Mouse (Mus musculus) spleen, postnatal 36 days (tissue): ENCODE measurements around the gene Ica1.

Source experiments
- DNase-seq, 2 experiments: peaks; one replicate each; pipeline ENCODE4 v3.0.0; 2022; ENCODE audit warnings: low spot score in 2 of 2, mixed read lengths in 1 of 2

The Ica1 gene

DNA sequence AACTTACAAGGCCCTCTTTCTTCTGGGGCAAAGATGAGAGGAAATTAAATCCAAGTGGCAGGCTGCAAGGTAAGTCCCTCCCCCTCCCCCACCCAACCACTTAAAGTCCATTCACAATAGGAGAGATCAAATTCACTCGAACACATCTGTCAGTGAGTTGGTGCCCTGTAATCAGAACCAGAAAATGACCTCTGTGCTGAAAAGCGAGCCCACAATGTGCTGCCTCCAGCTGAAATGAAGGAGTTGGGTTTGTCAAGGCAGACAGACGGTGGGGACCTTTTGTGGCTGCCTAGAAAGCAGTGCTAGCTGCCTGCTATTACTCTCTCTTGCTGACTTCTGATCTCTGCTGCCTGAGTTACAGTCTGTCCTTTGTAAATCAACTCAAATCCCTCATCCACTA lies 35.8 kb downstream of the Ica1 start:
- DNase-seq, result no peak

DNA sequence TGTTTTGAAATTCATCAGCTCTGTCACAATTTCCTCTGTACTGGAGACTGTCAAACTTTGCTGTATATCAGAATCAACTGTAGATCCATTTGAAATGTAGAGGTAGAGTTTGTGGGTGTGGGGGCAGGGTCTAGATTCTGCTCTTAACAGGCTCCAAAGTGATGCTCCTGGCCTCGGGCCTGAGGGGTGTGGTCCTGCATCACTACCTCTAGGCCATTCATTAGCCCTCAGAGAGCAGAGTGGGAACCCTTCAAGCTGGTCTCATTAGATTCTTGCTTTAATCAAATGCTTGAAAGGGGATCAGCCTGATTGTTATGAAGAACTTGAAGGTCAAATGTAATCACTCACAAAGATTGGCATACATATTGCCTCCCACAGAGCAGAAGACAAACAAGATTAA lies 36.6 kb downstream of the Ica1 start:
- no peak for DNase-seq

DNA sequence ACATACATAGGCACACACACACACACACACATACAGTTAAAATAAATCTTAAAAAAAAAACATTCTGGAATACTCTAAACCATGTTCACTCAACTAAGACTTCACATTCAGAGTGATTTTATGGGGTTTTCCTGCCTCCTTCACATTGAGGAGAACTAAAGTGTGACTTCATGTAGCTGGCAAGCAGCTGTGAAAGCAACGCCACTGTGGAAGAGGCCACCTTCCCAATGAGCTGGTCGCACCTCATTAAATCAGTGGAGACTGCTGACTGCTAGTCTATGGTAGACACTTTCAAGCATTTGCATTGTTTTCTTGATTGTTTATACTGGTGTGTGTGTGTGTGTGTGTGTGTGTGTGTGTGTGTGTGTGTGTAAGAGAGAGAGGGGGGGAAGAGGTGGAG lies 38.2 kb downstream of the Ica1 start:
- DNase-seq, result no peak

DNA sequence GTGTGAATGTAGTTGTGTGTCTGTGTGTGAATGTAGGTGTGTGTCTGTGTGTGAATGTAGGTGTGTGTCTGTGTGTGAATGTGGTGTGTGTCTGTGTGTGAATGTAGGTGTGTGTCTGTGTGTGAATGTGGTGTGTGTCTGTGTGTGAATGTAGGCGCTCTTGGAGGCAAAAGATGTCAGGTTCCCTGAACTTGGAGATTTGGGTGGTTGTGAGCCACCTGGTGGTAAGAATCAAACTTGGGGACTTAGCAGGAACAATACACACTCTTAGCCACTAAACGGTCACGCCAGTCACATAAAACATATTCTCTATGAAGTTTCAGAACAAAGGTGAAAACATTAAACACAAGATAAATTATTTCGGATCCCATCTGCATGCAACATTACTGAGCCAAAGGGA lies 39.9 kb downstream of the Ica1 start:
- peak in 1 of 2 experiments; percentile 4 for DNase-seq

DNA sequence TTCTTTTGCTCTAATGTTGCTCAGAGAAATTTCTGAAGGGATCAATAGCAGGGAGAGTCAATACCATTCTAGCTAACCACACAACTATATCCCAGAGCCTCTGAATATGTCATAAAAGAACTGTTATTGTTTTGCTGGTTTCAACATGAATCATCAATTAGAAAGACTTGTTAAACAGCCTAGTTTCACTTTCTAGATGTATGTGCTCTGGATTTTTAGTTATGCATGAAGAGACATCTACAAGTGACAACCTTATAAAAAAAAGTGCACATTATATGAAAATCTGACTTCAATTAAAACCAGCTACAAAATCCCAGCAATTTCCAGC lies 41.8 kb downstream of the Ica1 start:
- DNase-seq, result no peak

DNA sequence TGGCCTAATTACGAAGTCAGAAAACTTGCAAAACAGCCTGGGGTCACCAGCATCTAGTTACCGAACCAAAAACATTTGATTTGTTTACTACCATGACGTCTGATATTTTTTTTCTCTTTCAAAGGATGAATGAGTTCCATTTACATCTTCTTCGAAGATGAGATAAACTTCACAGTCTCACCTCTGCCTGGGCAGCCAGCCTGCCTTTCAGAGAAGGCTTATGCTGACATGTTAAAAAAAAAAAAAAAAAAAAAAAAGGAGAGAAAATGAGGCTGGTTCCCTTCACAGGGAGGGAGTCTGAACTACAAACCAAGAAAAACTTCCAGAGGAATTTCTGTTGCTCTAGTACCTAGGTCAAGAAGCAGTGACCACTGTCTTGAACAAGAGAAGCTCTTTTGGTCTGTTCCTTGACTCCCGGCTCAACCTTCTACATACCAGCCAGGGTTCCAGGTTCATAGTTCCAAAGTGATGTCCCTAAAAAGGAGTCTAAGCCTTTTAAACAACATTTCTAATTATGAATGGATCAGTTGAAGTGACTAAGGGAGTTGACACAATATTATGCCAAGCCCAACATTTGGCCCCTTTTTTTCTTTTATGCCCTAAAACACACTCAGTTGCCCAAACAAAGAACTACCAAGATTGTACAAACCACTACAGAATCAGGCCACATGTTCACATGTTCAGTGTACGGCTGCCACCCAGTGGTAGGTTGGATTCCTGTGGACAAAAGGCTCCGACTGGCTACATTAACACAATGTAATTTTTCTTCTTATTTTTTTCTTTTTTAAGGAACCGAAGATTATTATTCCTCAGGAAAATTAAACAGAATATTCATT lies 42.4 kb downstream of the Ica1 start:
- peak; percentile 52 to 68 for DNase-seq

DNA sequence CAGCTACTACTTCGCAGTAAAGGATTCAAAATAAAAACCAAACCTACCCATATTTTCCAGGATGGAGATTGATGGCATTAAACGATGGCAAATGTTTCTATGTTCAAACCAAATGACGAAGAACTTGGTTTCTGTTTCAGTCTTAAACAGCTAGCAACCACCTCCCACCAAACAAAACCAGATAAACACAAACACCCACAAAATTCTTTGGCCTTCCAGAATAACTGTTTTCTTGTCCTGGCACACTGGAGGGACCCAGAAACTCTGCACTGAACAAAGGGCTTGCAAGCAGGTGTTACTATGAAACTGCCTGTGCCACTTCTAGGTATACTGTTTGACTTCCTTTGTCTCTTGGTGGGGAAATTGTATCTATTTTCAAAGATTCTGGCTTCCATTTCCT lies 43.2 kb downstream of the Ica1 start:
- no peak for DNase-seq

DNA sequence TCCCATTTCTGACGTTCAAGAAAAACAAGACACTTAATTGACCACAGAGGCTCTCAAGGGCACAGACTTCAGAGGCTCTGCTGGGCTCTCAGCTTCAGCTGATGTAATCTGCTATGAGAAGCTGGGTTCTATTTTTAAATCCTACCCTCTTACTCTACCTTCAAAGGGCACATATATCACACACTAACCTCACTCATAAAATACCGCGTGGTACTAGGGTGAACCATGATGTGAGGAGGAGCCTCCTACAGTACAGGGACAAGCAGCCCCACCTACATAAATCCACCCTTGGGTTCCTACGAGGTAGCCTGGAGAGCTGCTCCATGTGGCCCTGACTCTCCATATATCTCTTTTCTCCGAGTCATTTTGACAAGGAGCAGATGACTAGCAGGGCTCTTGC lies 45.8 kb downstream of the Ica1 start:
- no peak for DNase-seq

DNA sequence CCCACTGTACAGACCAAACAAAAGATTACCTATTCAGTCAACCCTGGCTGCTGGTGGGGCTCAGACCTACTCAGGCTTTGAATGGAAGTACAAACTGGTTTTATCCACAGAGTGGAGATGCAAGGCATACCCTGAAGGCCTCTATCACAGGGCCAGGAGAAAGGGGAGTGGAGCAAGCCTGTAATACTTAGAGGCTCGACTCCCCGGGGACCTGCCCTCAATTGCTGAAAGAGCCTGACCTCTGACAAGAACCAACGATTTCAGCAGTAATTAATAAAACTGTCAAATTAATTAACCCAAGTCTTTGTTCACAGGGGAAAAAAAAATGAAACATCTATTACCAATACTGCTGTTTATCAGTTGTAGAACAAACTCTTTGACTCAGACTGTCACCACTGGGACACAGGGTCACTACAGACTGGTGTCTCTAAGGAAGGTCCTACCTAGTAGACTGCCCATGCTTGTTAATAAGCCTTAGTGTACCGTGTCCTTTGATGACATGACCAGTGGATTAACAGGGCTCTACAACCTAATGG lies 46.6 kb downstream of the Ica1 start:
- no peak for DNase-seq

DNA sequence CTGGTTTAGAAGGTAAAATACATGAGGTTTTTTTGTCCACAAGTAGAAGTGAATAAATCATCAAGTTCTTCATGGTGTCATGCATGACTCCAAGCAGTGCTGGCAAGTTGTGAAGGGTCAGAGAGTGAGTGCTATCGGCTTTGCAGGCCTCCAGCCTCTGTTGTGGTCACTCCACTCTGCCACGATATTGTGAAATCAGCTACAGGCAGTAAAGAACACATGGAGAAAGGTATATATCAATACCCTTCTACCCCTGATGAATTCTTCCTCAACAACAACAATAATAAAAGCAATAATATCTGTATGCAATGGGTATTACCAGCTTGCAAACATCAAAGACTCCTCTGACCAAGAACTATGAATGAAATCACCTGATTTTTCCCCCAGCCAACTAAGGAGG lies 47.9 kb downstream of the Ica1 start:
- DNase-seq, result no peak

DNA sequence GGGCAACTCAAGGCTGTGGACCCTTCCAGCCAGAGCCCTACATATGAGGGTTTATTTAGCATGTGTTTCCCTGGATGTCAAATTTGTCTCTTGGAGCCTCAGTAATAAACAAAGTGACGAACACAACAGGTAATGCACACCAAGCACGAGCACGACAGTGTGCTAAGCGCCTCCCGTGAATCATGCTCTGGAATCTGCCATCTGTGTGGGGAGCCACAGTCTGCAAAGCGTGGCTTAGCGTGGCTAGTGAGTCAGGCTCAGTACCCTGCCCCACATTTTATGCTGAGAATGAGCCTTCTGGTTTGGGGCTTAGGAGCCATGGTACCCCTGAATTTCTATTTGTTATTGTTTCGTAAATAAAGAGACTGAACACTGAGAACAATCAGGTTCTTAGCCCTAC lies 50.5 kb downstream of the Ica1 start:
- no peak for DNase-seq

DNA sequence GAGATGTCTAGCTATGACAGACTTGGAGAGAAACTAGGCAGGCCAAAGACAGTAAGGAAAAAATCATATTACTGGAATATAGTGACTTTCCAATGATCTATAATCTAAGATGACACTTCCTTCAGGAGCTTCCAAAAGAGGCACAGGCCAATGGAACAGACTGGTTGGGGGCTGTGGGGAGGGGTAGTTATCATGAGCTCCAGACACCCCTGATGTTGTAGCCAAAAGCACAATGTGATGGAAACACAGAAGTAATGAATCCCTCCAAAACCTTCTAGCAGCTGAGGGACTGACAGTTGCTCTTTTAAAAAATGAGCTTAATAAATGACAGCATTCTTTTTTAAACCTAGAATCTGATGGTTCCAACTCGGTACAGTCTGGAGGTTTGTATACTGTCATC lies 52.7 kb downstream of the Ica1 start:
- DNase-seq, result no peak

DNA sequence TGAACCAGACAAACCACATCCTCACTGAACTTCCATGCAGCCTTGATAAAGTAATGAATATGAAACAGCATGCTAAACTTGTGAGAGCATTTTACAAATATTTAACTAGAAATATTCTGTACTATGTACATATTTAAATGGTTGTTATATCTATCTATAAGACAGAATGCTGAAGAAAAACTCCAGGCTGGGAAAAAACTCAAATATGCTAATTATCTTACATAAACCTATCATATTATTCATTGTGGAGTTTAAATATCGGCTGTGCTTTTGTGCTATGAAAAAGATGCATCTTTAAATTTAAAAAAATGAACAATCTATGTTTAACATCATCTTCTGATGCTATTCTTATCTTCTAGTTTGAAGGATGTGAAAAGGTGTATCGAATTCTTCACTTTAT lies 58.6 kb downstream of the Ica1 start:
- DNase-seq, result no peak

DNA sequence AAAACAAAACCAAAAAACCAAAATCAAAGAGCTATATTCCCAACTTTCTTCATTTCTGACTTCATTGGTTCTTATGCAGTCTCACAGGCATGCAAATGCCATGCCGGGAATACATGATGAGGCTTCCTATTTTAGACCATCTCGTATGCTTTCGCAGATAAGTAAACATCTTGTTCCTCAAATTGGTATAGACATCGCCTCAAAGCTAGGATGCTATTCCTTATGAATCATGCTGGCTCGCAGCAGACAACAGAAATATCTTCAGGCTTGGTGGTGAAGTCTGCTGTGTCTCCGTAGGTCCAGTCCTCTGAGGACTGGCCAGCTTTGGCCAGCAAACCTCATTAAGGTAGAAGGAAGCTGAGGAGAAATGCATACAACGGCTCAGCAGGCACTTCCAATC lies 60.3 kb downstream of the Ica1 start:
- DNase-seq, result no peak

DNA sequence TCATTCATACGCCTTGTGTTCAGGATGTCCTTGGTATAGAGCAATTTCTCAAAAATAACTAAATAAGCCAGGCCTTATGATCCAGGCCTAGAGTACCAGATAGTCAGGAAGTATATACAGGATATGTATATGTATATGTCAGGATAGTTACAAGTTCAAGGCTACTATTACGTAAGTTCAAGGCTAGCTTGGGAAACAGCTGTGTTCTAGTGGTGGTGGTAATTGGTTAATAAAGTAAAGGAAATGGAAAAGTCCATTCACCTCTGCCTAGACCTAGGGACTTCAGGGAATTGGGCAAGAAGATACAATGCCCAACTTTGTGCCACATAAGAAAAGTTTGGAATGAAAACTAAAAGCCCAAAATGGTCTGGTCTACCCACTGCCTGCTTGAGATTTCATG lies 61.7 kb downstream of the Ica1 start:
- DNase-seq, result no peak

DNA sequence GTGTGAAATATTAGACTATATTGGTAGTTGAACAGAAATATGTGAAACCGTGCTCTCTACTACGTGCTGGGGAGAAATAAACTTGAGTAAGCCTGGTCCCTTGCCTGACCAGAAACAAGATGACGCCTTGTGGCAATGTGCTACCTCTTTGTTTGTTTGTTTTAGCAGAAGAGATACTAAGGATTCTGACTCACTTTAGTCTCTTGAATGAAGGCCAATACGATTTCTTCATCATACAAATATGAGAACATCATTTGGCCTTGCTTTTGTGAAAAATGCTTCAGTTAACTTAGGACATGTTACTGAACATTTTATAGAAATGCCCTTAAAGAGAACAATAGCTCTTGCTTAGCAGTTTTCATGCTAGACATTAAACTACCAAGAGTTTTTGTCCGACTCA lies 67.0 kb downstream of the Ica1 start:
- DNase-seq, result no peak

DNA sequence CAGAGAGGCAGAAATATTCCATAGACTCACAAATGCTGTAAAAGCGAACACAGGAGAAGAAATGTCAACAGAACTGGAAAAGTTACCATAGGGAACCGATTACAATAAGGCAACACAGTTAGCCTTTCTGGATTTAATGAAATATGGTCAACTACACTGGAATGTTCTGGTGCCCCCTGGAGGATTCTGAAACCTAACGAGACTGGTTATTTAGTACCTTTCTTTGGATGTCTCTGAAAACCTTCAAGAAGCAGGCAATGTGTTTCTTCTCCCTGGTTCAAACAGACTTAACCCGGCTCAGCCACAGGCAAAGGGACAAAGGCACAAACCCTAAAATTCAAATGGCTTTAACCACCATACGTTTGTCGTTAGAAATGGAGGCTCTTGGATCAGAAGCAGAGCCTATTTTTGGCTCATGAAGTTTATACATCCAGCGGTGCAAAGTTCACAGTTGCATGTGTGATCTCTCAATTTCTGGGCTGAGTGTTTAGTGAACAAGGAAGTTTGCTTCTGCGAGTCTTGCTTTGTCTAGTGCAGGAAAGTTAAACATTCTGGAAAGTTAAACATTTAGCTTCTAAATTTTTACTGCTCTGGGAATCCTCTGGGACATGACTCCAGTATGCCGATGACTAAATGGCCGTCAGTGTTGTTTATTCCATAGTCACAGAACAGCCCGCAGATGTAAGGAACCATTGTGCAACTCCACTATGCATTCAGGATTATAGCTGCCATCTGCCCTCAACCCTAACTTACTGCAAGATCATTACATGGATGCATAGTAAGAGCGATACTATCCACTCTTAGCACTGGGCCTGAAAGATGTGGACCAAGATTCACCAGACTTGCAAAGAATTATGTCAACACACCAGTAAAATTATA lies 83.4 kb downstream of the Ica1 start:
- peak; percentile 39 to 64 for DNase-seq

DNA sequence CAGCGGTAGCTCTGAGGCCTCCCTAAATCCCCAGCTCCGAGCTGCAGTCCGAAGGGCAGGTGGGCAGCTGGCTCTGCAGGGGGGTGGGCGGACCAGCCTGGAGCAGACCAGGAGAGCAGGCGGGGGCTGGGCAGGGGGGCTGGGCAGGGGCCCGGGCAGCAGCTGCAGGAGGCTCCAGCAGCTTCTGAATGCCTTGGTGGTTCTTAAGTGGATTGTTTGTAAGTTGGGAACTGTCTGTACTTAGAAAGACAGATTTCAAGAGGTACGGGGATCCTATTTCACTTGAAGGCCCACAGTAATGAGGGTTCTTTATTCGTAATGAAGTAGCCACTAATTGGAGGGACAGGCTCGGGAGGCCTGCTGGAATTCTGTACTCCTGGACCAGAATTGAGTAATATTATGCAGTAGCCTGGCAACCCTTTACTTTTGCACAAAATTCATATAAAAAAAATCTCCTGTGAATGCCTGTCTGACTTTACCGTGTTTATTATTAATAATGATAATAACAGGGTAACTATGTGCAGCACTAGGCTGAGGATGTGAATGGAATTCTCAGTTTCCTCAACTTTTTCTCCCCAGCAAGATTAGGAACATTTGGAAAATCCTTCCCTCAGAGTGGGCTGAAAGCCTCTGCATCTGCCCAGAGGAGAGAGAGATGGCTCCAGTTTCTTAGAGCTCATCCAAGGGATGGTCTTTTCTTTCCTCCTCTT lies 84.2 kb downstream of the Ica1 start:
- DNase-seq, result no peak

DNA sequence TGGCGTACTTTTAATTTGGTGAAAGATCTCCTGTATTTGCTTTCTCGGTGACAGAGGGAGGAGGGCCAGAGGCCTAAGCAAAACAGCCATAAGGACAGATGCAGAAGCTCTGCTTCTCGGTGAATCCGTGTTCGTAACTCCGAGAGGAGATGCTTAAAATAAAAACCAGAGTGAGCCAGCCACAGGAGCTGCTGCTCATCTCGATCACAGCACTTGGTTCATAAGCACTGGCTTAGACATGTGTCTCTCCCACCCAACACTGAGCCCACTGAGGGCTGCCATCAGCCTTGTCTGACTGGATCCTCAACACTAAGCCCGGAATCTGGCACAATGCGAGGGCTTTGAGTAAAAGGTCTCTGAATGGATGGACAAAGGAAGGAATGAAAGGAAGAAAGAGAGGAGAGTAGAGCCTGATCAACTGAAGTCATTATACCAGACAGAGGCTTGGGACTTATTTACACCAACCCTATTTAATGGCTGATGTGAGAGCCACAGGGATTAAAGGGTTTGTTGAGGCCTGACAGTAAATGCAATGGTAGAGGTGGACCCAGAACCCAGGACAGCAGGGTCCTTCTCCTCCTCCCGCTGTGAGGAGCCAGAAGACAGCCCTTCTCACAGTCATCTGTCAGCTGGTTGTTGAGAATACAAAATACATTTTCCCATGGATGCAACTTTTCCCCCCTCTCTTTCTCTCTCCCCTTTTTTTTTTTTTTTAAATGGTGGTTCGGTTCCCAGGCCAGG lies 85.0 kb downstream of the Ica1 start:
- no peak for DNase-seq

DNA sequence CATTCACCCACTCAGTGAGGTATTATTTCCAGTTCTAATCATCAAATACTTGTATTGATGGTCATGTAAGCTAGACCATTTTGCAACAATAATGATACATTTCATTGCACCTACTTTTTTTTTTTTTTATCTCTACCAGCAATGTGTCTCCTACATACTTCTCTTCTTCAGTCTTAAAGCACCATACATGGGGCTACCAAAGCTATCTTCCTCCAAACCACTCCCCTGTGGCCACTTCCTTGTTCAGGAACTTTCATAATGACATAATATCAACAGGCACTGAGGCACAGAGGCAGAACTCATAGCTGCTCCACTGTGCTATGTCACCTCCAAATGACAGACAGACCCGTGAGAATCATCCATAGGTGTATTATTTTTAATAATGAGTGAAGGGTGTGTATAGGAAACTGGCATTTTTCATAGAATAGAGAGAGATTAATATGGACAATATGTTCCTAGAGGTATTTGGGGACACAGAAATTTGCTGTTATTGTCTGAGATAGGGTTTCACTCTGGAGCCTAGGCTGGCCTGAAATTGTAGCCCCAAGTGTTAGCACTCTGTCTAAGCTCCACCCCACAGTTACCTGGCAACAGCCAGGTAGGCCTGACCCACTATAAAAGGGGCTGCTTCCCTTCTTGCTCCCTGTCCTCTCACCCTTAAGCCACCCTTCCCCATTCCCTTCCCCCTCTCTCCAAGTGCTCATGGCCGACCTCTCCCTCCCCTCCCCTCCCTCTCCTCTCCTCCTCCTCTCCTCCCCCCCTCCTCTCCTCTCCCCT lies 86.9 kb downstream of the Ica1 start:
- DNase-seq, result peak; percentile 61 to 70

DNA sequence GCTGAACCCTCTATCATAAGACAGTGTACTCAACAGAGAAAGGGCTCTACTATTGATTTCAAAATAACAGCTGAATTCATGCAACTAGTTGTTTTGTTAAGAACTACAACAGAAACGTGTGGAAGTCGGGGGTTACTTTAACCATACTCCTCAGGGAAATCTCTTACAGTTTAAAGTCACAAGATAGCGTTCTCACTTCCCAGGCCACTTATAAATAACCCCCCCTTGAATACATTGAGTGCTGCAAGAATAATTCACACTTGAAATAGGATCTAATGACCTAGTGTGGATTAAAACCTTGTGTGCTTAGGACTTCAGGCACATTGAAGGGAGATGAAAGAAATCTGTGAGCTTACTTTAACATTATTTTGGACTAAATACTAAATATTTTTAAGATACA lies 87.8 kb downstream of the Ica1 start:
- no peak for DNase-seq
